Mouse (Mus musculus) thymus, adult 2 months (tissue): ENCODE results near the gene Gm156. TPM values are rescaled to one million over a fixed set of nuclear protein-coding genes. Genes with fewer than 3 reads are reported as not detected.
"Not testable (repeated sequence)": the region's sequence is repeated elsewhere in the genome, so short reads cannot be mapped to it uniquely, and the experiment has no call there.

ENCODE experiments used
- DNase-seq: peaks from one replicate; pipeline ENCODE4 v3.0.0; 2021
- H3K27ac ChIP-seq: fragments of 200-500 bp; 2 replicates; pipeline ENCODE4 v1.5.1; 2012; ENCODE audit warnings: low read length, control low read depth; ENCODE audit not compliant: control insufficient read depth, insufficient read depth
- H3K27me3 ChIP-seq: fragments of 200-500 bp; 2 replicates; pipeline ENCODE4 v1.6.1; 2012; ENCODE audit warnings: mild to moderate bottlenecking, low read length, moderate library complexity, mixed read lengths; ENCODE audit not compliant: control insufficient read depth, insufficient read depth
- H3K36me3 ChIP-seq: fragments of 200-500 bp; 2 replicates; pipeline ENCODE4 v1.6.1; 2012; ENCODE audit warnings: mild to moderate bottlenecking, low read length, moderate library complexity; ENCODE audit not compliant: control insufficient read depth, insufficient read depth
- H3K4me1 ChIP-seq: fragments of 200-500 bp; replicated peaks from 2 replicates; pipeline ENCODE4 v1.6.1; 2012; ENCODE audit warnings: low read length; ENCODE audit not compliant: control insufficient read depth, insufficient read depth
- H3K4me3 ChIP-seq: fragments of 200-500 bp; 2 replicates; pipeline ENCODE4 v1.5.1; 2012; ENCODE audit warnings: mild to moderate bottlenecking, low read length, control low read depth, moderate library complexity; ENCODE audit not compliant: control insufficient read depth, insufficient read depth
- CTCF ChIP-seq: fragments of 200-500 bp; IDR thresholded peaks from 2 replicates; pipeline ENCODE4 v1.5.1; 2012; ENCODE audit warnings: mild to moderate bottlenecking, control low read depth, low read length, moderate library complexity, borderline replicate concordance; ENCODE audit not compliant: control insufficient read depth, poor library complexity, insufficient read depth; ENCODE audit errors: extremely low read depth
- POLR2A ChIP-seq: fragments of 200-500 bp; IDR thresholded peaks from 2 replicates; pipeline ENCODE4 v1.6.1; 2012; ENCODE audit warnings: mild to moderate bottlenecking, low read length, control low read depth, moderate library complexity; ENCODE audit not compliant: control insufficient read depth, poor library complexity, insufficient read depth; ENCODE audit errors: extremely low read depth
- WGBS: fragments of 180-500 bp; shearing (Covaris S2); methylation state at CpG from one replicate; pipeline ENCODE4 v1.1.7; 2018; 5-methylcytosine and 5-hydroxymethylcytosine counted together
- polyA plus RNA-seq: library from polyadenylated mRNA; depleted of rRNA; stranded (reverse); fragments of >200 nt; gene quantifications from 2 replicates; pipeline ENCODE4 v1.2.3, GENCODE M21; 2012; rRNA removed

The Gm156 gene
- not detected in 2 replicates for polyA plus RNA-seq

DNA sequence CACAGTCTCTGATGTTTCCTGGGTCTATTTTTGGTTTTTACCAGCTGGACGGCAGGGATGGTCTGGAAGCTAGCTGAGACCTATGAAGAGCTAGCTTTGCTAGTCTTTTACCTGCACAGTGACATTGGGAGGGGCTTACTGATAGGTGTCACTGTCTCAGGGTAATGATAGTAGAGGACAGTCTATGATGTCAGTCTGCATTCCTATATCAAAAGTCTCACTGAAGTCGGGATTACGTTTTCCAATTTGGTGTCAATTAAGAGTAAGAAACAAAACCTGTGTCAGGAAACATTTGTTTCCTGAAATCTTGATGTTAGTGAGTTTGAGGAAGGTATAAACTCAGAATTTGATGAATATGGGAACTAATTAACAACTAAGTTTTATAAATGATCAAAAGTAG, at the start of gene Gm156:
Gene Gm156 (minus strand): TSS at position 101 of the 400 bp plus-strand sequence.
- not testable (repeated sequence) for H3K4me3 ChIP-seq, H3K27me3 ChIP-seq, H3K36me3 ChIP-seq, H3K4me1 ChIP-seq, H3K27ac ChIP-seq, DNase-seq
- WGBS: 85% methylated on average over 3 of the region's 3 CpGs

DNA sequence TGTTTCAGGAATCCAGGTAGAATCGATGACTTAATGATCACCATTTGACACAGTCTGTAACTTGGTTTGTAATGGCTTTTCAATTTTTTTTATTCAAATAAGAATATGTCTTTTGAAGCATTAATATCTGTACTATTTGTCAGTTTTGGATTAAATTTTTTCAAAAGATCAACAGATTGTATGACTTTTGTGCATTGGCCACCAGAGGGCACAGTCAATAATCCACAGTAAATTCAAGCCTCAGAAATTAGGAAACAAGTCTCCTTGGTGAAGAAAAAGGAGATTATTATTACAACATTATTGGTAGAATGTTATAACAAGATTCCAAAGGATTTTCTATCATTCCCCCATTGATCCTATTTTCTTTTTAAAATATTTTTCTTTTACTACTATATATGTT, 41.5 kb upstream of the Gm156 start:
- no peak overlapping the region for H3K27ac ChIP-seq
- TF ChIP-seq CTCF: no peak
- no peak for TF ChIP-seq POLR2A
- H3K4me3 ChIP-seq: no peak overlapping the region
- H3K27me3 ChIP-seq: no peaks in the 10 kb centered on the region
- no peaks in the 10 kb centered on the region for H3K36me3 ChIP-seq
- 98% methylated on average over 1 of the region's 1 CpGs for WGBS
- H3K4me1 ChIP-seq: no peaks in the 10 kb centered on the region
- no peak for DNase-seq

DNA sequence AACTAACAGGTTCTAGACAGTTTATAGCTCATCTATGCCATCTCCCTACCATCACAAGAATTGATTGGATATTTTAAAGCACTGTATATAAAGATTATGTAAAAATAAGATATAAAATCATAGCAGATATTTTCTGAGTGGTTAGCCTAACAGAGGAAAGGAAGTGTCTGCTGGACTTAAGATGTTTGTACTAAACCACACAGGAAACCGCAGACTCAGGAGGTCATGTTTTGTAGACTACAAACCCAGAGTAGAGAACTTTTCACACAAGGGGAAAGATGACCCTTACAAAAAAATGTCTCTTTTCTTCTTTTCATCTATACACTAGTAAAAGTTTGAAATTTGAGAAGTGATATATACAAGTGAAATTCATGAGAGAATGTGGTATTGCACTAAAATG, 39.9 kb upstream of the Gm156 start:
- WGBS: 5% methylated on average over 1 of the region's 1 CpGs
- no peak for DNase-seq

GRCm38 (mm10) chr6:129817731-129818130, 33.7 kb upstream of the Gm156 start:
- Histone ChIP-seq H3K27me3 (no peaks in the 10 kb centered on the region), H3K4me3 (no peak overlapping the region), H3K4me1 (no peaks in the 10 kb centered on the region), H3K27ac (no peak overlapping the region), H3K36me3 (no peaks in the 10 kb centered on the region)
- no peak for DNase-seq
- WGBS: 69% methylated on average over 3 of the region's 3 CpGs
- TF ChIP-seq CTCF (no peak), POLR2A (no peak)

More for the DNA sequence above, 39.9 kb upstream of the Gm156 start:
- Histone ChIP-seq H3K27me3 (no peaks in the 10 kb centered on the region), H3K4me3 (no peak overlapping the region), H3K4me1 (no peaks in the 10 kb centered on the region), H3K27ac (no peak overlapping the region), H3K36me3 (no peaks in the 10 kb centered on the region)
- TF ChIP-seq CTCF (no peak), POLR2A (no peak)

- WGBS: 37% methylated on average over 3 of the region's 3 CpGs
- Histone ChIP-seq H3K27me3 (no peaks in the 10 kb centered on the region), H3K4me3 (no peak overlapping the region), H3K27ac (no peak overlapping the region), H3K4me1 (no peaks in the 10 kb centered on the region), H3K36me3 (no peaks in the 10 kb centered on the region)
- TF ChIP-seq CTCF (no peak), POLR2A (no peak)
- DNase-seq: no peak
Measured at GRCm38 (mm10) chr6:129747654-129748032, 36.4 kb downstream of the Gm156 start.

DNA sequence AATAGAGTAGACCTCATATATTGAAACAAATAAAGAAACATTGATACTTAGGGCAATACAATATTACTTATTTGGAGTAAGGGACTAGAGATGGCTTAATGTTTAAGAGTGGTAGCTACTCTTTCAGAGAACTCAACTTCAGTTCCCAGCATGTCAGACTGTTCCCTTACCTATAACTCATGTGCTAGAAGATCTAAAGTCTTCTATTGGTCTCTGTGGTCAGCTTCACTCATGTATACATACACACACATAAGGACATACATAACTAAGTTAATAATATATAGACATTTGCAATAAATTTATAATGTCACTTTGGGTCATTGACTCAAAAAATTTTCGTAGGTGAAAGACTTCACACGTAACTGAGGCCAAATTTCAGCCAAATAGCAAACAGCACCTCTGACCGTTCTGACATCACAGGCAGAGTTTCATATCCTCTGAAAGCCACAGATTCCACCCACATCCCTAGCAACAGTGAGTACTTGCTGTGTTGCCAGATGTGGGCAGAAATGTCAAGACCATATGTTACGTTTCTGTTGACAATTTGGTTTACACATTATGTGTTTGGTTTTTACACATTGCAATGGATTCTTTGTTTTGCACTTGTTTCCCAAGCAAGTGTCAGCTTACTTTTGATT, 36.9 kb downstream of the Gm156 start:
- DNase-seq: no peak
- Histone ChIP-seq H3K27ac (no peak overlapping the region), H3K4me3 (no peak overlapping the region), H3K4me1 (no peaks in the 10 kb centered on the region), H3K27me3 (no peaks in the 10 kb centered on the region), H3K36me3 (no peaks in the 10 kb centered on the region)
- 19% methylated on average over 4 of the region's 4 CpGs for WGBS
- TF ChIP-seq POLR2A: no peak

- WGBS: 83% methylated on average over 3 of the region's 3 CpGs
- Histone ChIP-seq H3K27ac (no peak overlapping the region), H3K36me3 (no peaks in the 10 kb centered on the region), H3K4me1 (no peaks in the 10 kb centered on the region), H3K27me3 (no peaks in the 10 kb centered on the region), H3K4me3 (no peak overlapping the region)
- no peak for TF ChIP-seq POLR2A
- TF ChIP-seq CTCF: no peak
- DNase-seq: no peak
Measured at GRCm38 (mm10) chr6:129746151-129746550, 37.9 kb downstream of the Gm156 start.
